Mouse (Mus musculus) heart, postnatal 4 days (tissue): ENCODE data around the gene Tmem265. TPM values are rescaled to one million over a fixed set of nuclear protein-coding genes. Genes with fewer than 3 reads are reported as not detected.

Experiments
- DNase-seq: peaks from one replicate; pipeline ENCODE4 v3.0.0; 2021
- total RNA-seq, 2 experiments: library from RNA; stranded (reverse); gene quantifications; 2 replicates each; pipeline ENCODE4 v1.2.3; 2021

Gene Tmem265
- total RNA-seq = under 1 TPM in 1 of 2 experiments, not detected in 1; 0.45 TPM

DNA sequence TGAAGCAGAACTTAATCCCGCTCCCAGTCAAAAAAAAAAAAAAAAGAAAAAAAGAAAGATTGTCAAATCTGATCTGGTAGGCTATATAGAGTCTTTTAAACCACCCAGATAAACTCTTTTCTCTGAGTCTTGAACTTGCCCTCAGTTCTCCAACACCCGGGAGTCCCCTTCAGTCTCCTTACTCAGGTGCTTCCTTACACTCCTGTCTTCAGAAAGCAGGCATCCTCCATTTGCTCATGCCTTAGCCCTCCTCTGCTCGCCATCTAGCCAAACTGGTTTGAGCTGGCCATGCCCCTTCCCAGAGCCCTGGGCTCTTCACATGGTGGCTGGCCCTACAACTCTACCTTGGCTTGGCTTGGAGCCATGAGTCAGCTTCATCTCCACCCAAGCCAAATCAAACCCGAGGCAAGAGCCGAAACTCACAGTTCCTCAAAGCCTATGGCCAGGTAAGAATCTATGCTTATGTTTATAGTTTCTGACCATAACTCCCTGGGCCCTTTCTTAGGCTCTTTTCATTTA, at the start of gene Tmem265:
TSS of gene Tmem265 (plus strand) at position 51 of the 519 bp plus-strand sequence.
- no peak for DNase-seq

DNA sequence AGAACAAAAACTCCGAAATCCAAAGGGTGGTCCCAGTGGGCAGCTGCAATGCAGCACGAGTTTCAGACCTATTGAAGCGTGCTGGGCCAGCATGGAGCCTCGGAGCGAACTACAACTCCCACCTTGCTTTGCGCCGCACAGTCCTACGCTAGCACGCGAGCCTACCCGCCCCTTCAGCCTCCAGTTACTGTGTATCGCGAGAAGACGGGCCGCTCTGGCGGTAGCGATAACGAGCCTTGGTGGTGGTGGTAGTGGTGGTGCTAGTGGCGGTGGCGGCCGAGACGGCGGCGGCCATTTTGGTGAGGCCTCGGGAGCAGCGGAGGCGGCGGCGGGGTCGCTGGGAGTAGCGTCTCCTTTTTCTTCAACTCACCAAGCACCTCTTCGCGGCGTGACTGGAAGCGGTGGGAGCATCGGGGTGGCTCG, 49.4 kb upstream of the Tmem265 start, which contains the start of gene Srcap:
TSS of gene Srcap (plus strand) at position 176 of the 423 bp plus-strand sequence.
- peak; percentile 96 for DNase-seq

DNA sequence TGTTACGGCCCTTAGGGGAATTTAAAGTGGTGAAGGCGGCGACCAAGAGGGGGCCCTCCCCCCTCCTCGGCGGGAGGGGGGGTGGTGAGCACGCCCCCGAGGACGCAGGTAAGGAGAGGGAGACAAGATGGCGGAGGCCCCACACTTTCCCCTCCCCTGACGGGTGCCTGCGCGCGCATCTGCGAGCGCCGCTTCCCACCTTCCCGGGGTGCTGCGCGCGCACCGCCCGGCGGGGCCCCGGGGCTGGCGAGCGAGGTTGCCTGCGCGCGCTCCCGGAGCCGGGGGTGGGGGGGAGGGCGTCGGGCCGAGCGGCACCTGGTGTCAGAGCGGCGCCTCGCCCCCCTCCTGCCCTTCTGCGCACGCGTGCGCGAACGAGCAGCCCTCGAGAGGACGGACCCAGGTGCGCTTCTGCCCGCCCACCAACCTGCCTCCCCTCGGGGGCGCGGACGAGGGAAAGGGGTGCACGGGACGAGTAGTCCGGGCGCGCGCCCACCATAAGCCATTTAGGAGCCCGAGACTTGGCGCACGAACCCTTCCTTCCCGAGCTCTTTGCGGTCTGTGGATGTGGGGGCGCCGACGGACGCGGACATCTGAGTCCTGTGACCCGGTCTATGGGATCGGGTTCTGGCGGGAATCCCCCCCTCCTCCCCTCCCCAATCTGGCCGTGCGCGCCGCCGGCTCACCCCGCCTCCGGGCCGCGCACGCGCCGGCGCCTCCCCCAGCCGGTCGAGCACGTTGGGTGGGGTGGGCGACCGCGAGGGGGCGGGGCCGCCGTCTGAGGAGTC, 48.8 kb upstream of the Tmem265 start:
- peak; percentile 94 for DNase-seq

DNA sequence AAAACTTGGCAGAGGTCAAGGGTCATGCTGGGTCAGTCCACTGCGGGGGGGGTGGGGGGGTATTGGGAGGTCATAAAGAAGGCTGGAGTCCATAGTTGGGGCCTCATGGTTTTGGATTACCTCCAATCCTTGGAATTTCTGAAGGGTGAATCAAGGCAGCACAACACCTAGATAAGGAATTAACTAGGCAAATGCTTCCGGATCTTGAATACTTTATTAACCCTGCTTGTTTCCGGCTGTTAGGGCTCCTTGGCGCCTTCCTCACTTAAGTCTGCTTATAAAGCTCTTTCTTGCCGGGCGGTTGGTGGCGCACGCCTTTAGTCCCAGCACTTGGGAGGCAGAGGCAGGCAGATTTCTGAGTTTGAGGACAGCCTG, 48.2 kb upstream of the Tmem265 start:
- peak; percentile 31 for DNase-seq

DNA sequence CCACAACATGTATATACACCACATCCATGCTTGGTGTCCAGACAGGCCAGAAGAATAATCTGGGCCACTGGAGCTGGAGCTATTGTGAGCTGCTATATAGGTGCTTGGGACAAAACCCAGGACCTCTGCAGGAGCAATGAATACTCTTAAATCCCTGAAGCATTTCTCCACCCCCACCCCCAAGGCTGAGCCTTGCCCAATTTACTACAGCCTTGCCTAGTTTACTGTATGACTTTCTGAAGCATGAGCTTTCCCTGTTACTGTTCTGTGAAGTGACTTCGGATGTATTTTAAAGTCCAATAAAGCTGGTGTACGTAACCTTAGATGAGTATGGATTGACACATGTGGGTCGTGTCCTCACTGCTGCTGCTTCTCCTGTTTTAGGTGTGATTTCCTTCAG, 47.4 kb upstream of the Tmem265 start:
- DNase-seq = no peak

DNA sequence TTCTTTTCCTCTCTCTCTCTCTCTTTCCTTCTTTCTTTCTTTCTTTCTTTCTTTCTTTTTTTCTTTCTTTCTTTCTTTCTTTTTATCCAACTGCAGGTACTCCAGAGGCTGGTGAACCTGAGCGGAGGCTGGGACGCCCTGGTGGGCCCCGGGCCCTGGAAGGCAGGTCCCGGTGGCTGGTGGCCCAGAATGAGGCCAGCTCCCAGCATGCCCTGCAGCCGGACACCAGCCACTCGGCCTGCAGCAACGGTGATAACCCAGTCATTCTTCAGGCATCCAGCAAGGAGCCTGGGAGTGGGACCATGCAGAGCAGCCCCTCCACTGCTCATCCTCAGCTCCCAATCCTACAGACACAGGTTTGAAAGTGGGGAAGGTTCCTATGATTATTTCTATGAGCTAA, 45.3 kb upstream of the Tmem265 start:
- peak; percentile 24 for DNase-seq

DNA sequence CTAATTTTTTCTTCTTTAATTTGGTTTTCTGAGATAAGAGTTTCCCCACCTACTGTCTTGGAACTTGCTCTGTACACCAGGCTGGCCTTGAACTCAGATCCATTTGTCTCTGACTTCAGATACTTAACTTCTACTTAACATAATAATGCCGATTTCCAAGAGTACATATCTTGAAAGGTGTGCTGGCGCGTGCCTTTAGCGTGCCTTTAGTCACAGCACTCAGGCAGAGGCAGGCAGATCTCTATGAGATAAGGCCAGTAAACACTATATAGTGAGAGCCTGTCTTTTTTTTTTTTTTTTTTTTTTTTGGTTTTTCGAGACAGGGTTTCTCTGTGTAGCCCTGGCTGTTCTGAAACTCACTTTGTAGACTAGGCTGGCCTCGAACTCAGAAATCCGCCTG, 44.8 kb upstream of the Tmem265 start:
- DNase-seq = no peak

DNA sequence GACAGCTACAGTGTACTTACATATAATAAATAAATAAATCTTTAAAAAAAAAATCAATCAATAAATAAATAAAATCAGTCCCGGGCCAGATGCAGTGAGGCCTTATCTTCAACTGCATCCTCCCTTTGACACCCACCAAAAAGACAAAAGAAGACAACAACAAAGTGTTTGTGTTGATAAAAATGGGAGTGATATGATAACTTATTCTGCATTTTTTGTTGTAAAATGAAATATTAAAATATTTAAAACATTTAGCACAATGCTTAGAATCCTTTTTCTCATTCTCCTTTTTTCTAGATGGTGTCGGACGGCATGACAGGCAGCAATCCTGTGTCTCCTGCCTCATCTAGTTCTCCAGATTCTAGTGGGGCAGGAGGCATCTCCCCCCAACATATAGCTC, 41.9 kb upstream of the Tmem265 start, which contains the start of gene Gm42715:
TSS of gene Gm42715 (plus strand) at position 301 of the 400 bp plus-strand sequence.
- no peak for DNase-seq

DNA sequence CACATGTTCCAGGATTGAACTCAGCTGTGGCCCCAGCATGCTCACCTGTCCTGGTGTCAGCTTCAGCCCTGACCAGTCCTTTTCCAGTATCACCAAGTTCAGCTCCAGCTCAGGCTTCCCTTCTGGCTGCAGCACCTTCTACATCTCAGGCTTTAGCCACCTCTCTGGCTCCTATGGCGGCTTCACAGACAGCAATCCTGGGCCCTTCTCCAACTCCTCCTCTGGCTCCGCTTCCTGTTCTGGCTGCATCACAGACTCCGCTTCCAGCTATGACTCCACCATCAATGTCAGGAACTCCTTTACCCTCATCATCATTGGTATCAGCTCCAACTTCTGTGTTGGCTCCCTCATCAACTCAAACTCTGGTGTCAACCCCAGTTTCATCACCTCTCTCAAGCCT, 19.5 kb upstream of the Tmem265 start:
- no peak for DNase-seq

DNA sequence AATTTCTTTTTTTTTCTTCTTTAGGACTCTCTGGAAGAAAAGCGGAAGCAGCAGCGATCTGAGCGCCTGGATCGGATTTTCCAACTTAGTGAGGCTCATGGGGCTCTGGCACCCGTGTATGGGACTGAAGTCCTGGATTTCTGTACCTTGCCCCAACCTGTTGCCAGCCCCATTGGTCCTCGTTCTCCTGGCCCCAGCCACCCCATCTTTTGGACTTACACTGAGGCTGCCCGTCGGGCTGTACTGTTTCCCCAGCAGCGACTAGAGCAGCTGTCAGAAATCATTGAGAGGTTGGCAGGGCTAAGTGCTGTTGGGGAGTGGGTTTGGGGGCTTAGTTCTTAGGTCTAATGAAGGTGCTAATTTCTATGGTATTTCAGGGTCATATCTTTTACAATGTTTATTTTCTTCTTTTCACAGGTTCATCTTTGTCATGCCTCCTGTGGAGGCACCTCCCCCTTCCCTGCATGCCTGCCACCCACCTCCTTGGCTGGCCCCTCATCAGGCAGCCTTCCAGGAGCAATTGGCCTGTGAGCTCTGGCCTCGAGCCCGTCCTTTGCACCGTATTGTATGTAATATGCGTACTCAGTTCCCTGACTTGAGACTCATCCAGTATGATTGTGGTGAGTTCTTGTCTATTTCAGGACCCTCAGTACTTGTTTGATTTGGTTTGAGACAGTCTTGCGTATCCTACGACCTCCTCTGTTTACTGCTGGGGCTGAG, 11.9 kb upstream of the Tmem265 start:
- peak; percentile 84 for DNase-seq

DNA sequence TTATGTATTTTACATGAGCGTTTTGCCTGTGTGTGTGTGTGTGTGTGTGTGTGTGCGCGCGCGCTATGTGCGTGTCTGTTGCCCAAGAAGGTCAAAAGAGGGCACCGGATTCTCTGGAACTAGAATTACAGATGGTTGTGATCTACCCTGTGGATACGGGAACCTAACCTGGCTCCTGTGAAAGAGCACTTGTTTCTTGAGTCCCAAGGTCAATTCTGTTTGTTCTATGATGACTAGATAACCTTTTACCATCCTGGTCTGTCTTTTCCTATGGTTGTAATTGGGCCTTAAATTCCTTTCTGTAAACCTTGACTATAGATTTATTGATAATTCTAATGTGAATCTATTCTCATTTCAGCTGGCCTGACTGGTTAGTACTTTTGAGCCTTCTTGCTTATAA, 9.6 kb upstream of the Tmem265 start:
- DNase-seq = no peak

DNA sequence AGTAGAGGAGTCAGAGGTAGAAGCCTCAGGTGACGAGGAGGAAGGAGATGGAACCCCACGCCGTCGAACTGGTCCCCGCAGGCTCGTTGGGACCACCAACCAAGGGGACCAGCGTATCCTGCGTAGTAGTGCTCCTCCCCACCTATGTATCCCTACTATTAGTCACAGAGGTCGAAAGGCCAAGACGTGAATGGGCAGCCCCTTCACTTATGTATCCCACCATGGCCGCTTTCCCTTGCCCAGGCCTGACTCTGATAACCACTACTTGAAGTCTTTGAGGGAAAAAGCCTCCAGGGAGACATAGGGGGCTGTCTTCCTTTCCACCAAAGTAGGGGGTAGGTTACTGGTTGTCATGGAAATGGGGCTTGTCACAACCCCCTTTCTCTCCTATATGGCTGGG, 610 bp upstream of the Tmem265 start:
- DNase-seq = no peak

DNA sequence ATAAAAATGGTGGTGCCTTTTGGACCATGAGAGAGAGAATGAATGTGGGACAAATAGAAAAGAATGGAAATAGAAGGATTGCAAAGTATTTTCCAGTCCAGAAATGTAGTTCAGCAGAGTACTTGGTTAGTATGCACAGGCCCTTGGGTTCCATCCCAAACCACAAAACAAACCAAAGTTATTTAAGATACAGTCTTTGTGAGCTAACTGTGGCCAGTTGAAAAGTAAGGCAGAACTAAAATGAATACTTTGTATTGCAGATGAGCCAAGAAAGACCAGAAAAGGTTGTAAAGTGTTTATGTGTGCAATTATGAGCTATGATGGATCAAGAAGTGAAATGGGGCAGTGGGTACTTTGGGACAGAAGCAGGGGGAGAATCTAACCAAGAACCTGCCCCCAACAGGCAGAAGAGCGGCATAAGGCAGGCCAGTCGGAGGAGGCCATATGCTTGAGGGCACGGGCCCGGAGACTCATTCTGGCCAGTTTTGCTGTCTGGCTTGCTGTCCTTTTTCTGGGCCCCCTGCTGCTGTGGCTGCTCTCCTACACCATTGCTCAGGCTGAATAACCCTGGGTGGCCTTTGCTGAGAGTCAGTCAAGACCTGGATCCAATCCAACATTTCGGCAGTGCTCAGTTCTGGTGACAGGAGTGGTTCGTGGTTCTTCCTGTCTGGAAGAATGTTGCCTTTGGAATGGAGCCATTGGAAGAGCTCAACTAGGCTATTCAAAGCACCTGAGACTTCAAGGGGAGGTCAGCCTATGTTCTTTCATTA, 3.4 kb downstream of the Tmem265 start:
- peak; percentile 70 for DNase-seq

DNA sequence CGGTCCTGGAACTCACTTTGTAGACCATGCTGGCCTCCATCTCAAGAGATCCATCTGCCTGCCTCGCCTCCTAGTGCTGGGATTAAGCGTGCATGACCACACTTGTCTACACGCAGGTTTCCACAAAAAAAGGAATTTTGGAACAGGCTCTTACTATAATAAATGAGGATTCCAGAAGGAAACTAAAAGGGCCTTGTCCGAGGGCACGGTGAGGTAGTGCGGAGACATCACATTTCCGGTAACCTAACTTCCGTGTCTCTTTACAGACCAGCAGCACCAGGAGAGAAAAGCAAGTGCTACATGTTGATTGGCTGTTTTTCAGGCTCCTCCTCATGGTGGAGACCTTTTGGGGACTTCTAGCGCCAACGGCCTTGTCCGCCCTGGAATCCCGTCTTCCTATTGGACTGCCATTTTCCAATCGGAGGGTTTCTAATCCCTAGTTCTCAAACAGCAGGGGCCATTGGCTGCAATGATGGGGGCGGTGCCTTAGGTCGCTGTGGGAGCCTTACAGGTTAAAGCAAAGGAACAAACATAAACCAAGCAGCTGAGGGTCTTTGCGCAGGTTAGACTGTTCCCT, 11.8 kb downstream of the Tmem265 start, which contains the start of gene Phkg2:
TSS of gene Phkg2 (plus strand) at position 446 of the 577 bp plus-strand sequence.
- peak; percentile 91 for DNase-seq

DNA sequence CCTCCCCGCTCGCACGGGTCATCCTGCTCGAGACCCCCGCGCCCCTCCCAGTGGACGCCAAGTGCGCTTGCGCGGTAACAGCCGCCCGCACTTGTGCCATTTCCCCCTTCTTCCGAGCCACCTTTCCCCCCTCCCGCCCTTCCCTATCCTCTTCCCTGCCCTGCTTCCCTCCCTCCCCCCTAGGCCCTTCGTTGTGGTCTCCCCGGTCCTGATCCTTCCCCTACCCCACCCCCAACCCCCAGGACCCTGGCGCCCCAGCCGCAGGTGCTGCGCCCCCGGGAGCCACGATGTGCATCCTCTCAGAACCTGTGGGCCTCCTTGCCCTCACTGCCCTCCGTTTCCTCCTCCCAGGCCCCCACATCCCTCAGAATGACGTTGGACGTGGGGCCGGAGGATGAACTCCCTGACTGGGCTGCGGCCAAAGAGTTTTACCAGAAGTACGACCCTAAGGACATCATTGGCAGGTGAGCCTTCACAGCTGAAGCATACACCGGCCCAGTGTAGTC, 12.4 kb downstream of the Tmem265 start:
- no peak for DNase-seq

DNA sequence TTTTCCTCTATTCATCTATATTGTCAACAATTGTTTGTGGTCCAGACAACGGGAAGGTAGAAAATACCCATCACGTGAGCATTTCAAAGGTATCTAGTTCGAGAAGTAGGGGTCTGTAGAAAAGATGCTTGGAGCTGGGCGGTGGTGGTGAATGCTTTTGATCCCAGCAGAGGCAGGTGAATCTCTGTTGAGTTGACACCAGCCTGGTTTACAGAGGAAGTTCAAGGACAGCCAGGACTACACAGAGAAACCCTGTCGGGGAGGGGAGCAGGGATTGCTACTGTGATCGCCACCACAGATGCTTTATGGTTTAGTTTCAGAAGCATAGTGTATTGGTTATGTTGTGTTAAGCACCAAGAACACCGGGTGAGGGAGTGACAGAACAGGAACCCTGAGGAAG, 12.9 kb downstream of the Tmem265 start:
- DNase-seq = no peak

DNA sequence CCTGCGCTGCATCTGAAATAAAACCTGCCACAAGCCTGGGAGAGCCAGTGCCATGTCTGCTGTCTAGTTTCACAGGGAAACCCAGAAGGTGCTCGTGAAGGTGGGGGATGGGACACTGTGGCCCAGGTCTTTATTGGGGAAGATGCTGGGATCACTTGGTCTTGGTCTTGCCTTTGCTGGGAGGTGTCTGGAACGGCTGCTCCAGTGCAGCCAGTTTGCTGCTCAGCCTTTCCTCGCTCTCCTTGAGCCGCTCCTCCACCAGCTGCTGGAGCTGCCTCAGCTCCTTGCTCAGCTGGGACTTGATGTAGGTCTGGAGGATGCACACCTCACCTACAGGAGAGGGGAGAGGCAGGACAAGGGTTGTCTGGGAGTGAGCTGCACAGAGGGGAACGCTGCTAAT, 22.1 kb downstream of the Tmem265 start:
- no peak for DNase-seq

DNA sequence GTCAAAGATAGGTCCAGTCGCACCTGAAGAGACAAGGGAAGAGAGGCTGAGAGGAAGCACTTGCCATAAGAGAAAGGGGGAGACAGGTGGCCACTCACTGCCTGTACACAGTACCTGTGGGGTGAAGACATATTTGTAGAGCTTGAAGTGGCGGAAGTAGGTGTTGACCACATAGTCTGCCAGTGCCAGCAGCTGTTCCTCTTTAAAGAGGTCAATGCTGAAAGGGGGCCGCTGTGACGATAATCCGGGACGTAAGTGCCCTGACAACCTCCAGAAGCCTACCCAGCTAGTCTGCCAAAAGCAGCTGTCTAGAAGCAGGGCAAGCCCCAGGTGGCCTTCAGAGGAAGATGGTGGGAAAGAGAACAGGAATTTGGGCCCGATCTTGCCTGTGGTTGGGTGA, 23.8 kb downstream of the Tmem265 start:
- DNase-seq = no peak

DNA sequence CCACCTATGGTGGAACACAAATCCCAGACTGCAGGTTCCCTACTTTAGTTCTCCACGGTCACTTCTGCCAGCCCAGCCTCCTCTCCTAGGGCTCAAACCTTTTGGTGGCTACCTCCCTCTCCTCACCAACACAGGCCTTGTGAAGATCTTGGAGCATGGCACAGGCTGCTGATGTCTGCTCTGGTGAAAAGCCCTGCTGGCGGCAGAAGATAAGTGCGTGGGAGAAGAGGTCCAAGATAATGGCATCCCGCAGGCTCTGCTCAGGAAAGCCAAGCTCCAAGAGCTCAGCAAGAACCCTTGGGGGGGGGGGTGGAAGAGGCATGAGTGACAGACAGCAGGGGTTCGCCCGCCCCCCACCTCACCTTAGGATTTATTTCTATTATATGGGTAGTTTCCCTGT, 25.0 kb downstream of the Tmem265 start:
- DNase-seq = no peak

DNA sequence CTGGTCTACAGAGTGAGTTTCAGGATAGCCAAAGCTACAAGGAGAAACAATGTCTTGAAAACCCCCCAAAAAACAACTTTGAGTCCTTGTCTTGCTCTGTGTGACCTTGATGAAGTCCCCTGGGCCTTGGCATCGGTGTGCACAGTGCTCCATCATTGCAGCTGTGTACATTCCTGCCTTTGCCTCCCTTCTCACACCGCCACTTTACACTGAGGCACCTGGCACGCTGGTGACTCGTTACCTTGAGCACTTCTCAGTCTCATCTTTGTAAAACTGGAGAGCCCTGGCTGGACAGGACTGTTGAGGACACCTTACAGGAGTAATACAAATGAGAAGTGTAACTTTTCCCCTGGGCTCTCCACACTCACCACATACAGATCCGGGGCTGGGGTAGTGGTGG, 26.0 kb downstream of the Tmem265 start:
- DNase-seq = no peak

DNA sequence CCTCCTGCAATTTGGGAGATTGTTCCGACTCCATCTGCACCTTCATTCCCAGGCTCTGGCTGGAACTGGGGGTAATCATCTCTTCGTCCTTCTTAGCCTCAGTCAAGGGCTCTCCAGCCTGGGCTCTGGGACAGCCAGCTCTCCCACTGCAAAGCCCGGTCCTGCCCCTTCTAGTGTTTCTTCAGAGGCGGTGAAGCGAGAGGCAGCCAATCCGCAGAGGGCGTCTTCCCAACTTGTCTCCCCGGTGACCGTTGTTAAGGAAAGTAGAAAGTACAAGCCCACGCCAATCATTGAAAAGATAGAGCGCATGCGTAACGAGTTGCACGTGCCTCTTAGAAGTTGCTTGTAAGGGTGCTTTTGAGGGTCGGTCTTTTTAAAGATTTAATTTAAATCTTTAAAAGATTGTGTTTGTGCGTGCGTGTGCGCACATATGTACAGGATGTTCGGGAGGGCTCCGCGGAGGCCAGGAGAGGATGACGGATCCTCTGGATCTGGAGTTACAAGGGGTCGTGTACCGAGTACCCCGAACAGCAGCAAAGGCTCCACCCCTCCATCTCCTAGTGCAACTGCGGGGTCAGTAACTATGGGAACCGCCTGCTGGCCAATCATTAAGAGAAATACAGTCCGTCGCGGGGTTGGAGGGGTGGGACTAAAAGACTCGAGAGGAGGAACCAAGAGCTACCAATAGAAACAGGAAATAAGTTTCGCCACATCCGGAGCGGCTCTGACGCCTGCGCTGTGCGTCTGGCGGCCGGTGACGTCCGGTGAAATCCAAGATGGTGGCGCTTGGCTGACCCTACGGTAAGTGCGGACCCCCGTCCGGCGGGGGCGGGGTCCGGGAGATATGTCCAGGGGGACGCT, 27.1 kb downstream of the Tmem265 start, which contains the start of the genes Ccdc189 and Rnf40:
TSS of gene Ccdc189 (minus strand) at position 585 of the 861 bp plus-strand sequence.
TSS of gene Rnf40 (plus strand) at position 757 of the 861 bp plus-strand sequence.
- peak; percentile 92 for DNase-seq
